Mouse (Mus musculus) kidney, adult 9 months (tissue): ENCODE results near the gene Olfr62.

Experiments
- DNase-seq: peaks from one replicate; pipeline ENCODE4 v3.0.0; 2022

Gene Olfr62

DNA sequence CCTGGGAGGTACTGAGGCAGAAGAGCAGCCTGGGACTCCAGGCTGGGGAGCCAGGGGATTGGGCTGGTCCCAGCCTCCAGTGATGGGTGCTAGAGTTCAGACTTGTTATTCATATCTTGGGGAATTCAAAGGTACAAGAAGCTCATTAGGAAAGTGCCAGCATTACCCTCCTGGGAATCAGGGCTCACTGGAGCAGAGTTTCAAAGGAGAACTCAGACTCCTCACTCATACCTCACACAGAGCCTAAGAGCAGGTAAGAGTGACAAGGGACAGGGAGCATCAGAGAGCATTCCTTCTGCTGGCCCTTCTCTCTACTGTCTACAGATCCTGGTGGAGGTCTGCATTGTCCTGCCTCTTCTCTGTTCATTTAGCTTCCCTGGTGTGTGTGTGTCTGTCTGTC is at the start of gene Olfr62:
Gene Olfr62, plus strand, starts transcription at position 301 of the 400 bp plus-strand sequence.
- no peak for DNase-seq

DNA sequence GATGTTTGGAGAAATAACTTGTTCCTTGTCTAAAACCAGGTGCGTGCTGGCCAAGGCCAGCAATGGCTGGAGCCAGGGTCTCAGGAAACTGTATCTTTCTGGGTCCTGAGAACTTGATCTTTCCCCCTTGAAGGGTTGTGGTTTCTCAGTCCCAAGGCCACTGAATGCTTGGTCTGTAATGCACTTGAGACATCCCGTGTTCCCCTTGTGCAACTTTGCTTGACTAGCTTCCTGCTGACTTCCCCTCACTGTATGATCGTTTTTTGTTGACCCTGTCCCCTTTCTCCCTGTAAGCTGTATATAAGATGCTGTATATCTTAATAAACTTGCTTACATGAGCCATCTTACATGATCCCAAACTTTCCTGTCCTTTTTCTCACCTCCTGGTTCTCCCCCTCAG is 48.9 kb upstream of the Olfr62 start:
- DNase-seq = no peak

DNA sequence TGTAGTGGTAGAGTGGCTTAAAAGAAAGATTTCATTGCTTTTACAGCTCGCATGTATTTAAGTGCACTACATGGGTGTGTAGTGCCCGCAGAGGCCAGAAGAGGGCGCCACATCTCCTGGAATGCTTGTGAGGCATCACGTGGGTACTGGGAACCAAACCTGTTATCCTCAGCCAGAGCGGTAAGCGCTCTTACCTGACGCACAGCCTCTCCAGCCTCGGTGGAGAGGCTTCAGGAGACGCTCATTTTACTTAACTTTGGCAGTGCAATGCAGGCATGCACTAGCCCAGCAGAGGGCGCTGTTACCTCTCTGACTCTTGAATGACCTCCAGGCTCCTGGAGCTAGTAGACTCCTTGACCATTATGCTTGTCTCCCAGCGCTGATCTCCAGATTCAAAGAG is 46.1 kb upstream of the Olfr62 start:
- DNase-seq = peak; percentile 41

DNA sequence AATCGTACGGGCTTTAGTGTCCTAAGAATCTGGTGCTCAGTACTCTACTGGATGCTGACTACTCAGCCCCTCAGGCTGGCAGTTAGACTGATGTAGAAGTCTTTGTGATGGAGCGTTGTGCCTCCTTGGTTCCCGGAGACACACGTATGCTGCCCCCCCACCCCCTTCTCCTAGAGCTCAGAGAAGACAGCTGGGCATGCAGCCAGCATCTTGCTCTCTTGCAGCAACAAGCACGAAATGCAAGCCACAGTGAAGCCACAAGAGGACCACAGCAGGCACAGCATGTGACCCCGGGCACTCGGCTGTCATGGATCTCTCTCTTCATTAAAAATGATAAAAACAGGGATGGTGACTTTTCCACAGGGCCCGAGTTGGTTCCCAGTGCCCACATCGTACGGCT is 43.3 kb upstream of the Olfr62 start:
- DNase-seq = no peak

- peak; percentile 96 for DNase-seq
Measured at GRCm38 (mm10) chr4:118620279-118620966, 38.3 kb upstream of the Olfr62 start, which contains the start of the genes Cfap57 and Ebna1bp2. Cfap57 (minus strand) TSS chr4:118620777. Ebna1bp2 (plus strand) TSS chr4:118620799.

- no peak for DNase-seq
Measured at GRCm38 (mm10) chr4:118620967-118621320, 37.8 kb upstream of the Olfr62 start.

DNA sequence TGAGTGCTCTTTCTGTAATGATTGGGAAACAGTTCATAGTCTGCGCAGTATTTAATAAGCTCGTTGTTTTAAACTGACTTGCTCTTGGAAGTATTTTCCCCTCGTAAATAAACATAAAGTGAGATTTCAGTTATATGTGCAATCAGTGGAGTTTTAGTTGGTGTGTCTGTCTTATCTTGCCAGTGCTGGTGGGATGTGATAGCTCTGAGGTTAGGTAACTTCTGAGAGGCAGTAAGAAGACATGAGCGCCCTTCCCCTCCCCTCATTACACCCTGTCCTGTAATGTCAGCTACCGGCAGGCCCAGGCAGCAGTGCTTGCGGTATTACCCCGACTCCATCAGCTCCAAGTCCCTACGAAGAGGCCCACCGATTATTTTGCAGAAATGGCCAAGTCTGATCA is 37.0 kb upstream of the Olfr62 start:
- no peak for DNase-seq

- no peak for DNase-seq
Measured at GRCm38 (mm10) chr4:118630261-118630660, 28.5 kb upstream of the Olfr62 start.

DNA sequence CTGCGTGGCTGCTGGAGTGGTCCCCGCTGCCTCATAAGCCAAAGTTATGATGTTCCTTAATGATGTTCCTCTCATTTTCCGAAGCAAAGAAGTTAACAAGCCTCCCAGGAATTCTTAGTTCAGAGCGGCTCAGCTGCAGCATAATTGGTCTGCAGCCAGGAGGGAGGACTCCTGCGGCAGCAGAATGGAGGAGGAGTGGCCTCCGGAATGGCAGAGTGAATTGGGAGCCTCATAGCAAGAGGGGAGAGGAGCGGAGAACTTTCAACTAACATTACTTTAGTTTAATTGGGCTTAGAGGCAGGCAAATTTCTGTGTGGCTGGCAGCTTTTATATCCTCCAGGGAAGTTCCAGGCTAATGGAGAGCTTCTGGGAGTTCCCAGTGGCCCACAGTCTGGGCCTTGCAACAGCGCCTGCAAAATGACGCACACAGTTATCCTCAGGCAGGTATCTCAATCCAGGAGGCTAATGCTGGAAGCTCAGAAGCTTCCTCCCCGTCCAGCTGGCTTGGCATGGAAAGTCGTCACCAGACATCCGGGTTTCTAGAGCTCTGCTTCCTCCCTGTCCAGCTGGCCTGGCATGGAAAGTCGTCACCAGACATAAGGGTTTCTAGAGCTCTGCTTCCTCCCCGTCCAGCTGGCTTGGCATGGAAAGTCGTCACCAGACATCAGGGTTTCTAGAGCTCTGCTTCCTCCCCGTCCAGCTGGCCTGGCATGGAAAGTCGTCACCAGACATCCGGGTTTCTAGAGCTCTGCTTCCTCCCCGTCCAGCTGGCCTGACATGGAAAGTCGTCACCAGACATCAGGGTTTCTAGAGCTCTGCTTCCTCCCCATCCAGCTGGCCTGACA is 16.2 kb upstream of the Olfr62 start:
- DNase-seq = no peak

GRCm38 (mm10) chr4:118645234-118645633 is 13.5 kb upstream of the Olfr62 start:
- DNase-seq = peak; percentile 64

GRCm38 (mm10) chr4:118687086-118687485 is 28.3 kb downstream of the Olfr62 start:
- no peak for DNase-seq

DNA sequence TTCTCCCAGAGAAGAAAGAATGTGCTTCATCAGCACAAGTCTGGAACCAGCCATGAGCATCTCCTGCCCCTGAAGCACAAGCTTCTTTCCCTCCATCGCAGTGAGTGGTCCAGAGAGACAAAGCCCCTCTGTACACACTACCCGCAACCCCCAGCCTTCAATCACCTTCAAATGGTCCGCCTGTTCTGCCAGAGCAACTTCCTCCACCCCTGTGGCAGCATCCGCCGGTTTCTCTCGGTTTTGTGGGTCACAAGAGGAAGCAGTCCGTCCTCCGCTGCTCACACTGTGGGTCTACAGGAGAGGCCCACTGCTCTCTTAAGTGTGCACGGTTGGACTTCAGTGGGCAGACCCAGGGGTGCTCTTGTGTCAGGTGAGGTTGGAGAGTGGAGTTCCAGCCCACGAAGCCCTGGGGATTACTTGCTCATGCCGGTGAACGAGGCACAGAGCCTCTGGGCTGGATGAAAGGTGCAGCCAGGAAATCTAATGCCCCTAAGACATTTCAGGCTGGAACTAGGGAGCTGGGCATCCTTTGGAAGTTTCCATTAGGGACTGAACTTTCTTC is 33.7 kb downstream of the Olfr62 start, which contains the start of gene Olfr1342:
Gene Olfr1342, minus strand, starts transcription at position 345 of the 562 bp plus-strand sequence.
- no peak for DNase-seq

DNA sequence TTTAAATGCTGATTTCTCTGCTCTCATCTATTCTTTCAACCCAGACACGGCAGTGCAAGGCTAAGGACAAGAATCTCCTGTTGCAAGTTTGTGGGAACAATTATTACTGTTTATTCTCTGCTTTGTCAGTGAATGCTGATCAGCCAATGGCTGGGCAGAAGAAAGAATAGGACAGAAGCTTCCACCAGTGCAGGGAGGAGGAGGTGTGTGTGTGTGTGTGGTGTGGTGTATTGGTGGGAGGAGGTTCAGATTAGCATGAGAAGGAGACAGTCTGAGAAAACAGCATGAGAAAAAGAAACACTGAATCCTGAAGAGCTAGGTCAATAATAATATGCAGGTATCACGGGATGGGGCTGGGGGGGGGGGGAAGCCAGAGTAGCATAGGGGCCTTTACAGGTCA is 35.1 kb downstream of the Olfr62 start:
- DNase-seq = no peak

GRCm38 (mm10) chr4:118703223-118703622 is 44.5 kb downstream of the Olfr62 start, which contains the start of gene Olfr1341:
Olfr1341 (plus strand) TSS chr4:118703523.
- no peak for DNase-seq

DNA sequence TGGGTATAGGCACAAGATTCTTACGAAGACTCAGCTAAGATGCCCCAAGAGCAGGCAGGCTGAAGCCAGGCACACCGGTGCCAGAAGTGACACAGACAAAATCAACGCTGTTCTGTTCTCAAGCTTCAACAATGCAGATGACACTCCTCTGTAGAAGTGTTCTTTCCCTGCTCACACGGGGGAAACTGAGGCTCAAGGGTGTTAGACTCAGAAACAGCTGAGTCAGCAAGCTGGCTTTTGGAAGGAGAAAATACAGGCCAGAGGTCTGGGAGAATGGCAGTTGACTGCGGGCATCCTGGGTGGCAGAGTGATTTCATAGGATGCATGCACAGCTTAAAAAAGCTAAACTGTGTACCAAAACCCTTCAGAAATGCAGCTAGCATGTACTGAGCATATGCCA is 49.3 kb downstream of the Olfr62 start:
- DNase-seq = no peak

GRCm38 (mm10) chr4:118711656-118712055 is 52.9 kb downstream of the Olfr62 start:
- no peak for DNase-seq
